Mouse (Mus musculus) heart, embryonic 15.5 days (tissue): Measurements from ENCODE around the gene Znrd1. TPM values are rescaled to one million over a fixed set of nuclear protein-coding genes. Genes with fewer than 3 reads are reported as not detected.

Experiments used
- ATAC-seq: fragments of 200-750 bp; cut with Nextera tagmentation; replicated peaks from 2 replicates; pipeline ENCODE4 v1.8.0; 2017; ENCODE audit warnings: low read depth, moderate TSS enrichment; ENCODE audit not compliant: insufficient number of reproducible peaks, insufficient read depth, low FRiP score
- H3K27ac ChIP-seq: fragments of 300-500 bp; sonication (generic); 2 replicates; pipeline ENCODE4 v1.5.1; 2015; ENCODE audit warnings: mild to moderate bottlenecking, inconsistent platforms
- H3K27me3 ChIP-seq: fragments of 300-500 bp; sonication (generic); 2 replicates; pipeline ENCODE4 v1.6.1; 2015; ENCODE audit warnings: inconsistent platforms
- H3K36me3 ChIP-seq: fragments of 300-500 bp; sonication (generic); 2 replicates; pipeline ENCODE4 v1.6.1; 2015; ENCODE audit warnings: mild to moderate bottlenecking, inconsistent platforms
- H3K4me1 ChIP-seq: fragments of 300-500 bp; sonication (generic); replicated peaks from 2 replicates; pipeline ENCODE4 v1.6.1; 2015; ENCODE audit warnings: inconsistent platforms
- H3K4me2 ChIP-seq: fragments of 300-500 bp; sonication (generic); 2 replicates; pipeline ENCODE4 v1.6.1; 2015; ENCODE audit warnings: inconsistent platforms, mild to moderate bottlenecking, moderate library complexity
- H3K4me3 ChIP-seq: fragments of 300-500 bp; sonication (generic); 2 replicates; pipeline ENCODE4 v1.5.1; 2015; ENCODE audit warnings: mild to moderate bottlenecking, inconsistent platforms
- H3K9ac ChIP-seq: fragments of 300-500 bp; sonication (generic); 2 replicates; pipeline ENCODE4 v1.6.1; 2015; ENCODE audit warnings: mild to moderate bottlenecking, inconsistent platforms
- H3K9me3 ChIP-seq: fragments of 300-500 bp; sonication (generic); replicated peaks from 2 replicates; pipeline ENCODE4 v1.6.1; 2016; ENCODE audit warnings: inconsistent platforms
- WGBS: fragments of 180-500 bp; shearing (Covaris S2); methylation state at CpG from one replicate; pipeline ENCODE4 v1.1.7; 2015; ENCODE audit warnings: mixed read lengths; 5-methylcytosine and 5-hydroxymethylcytosine counted together
- polyA plus RNA-seq: library from polyadenylated mRNA; unstranded; fragments of >200 nt; fragmentation: Nextera tagmentation; extraction: Ambion mirVana; gene quantifications from 2 replicates; pipeline ENCODE4 v1.2.1, GENCODE M21; 2015

Gene Znrd1
- polyA plus RNA-seq, result 41.2 and 47.4 TPM in 2 replicates

- H3K27ac ChIP-seq, result peak within 1 kb of the TSS; percentile 87
- peaks cover 16% of the 10 kb centered on the region for H3K36me3 ChIP-seq
- H3K4me2 ChIP-seq, result peak within 1 kb of the TSS; percentile 83
- peak within 1 kb of the TSS; percentile 79 for H3K9ac ChIP-seq
- ATAC-seq, result peak; percentile 96
- peaks cover 14% of the 10 kb centered on the region for H3K4me1 ChIP-seq
- no peaks in the 10 kb centered on the region for H3K9me3 ChIP-seq
- under 1% methylated on average over 46 of the region's 46 CpGs for WGBS
- peak within 1 kb of the TSS; percentile 76 for H3K4me3 ChIP-seq
- no peaks in the 10 kb centered on the region for H3K27me3 ChIP-seq
Measured at GRCm38 (mm10) chr17:36957999-36958743, at the start of gene Znrd1, which contains the start of gene Znrd1as. Gene Znrd1 (minus strand): TSS chr17:36958559. Gene Znrd1as (plus strand): TSS chr17:36958592.

GRCm38 (mm10) chr17:37003366-37003765, 45.0 kb upstream of the Znrd1 start:
- Histone ChIP-seq H3K9me3 (no peaks in the 10 kb centered on the region), H3K36me3 (peaks cover 5% of the 10 kb centered on the region; the same call in 1 of the 2 replicates), H3K4me2 (peak overlapping the region; percentile 95), H3K27me3 (no peaks in the 10 kb centered on the region), H3K27ac (no peak overlapping the region), H3K9ac (peak overlapping the region; percentile 86), H3K4me3 (peak overlapping the region; percentile 71), H3K4me1 (0 out of 2 replicates have a peak, but pooled peaks cover 5% of the 10 kb centered on the region)
- ATAC-seq, result no peak
- 24% methylated on average over 4 of the region's 4 CpGs for WGBS

GRCm38 (mm10) chr17:37002364-37003330, 44.3 kb upstream of the Znrd1 start:
- Histone ChIP-seq H3K4me3 (peak overlapping the region; percentile 71), H3K4me1 (0 out of 2 replicates have a peak, but pooled peaks cover 5% of the 10 kb centered on the region), H3K36me3 (peaks cover 2% of the 10 kb centered on the region; the same call in 1 of the 2 replicates), H3K9ac (peak overlapping the region; percentile 86), H3K27me3 (no peaks in the 10 kb centered on the region), H3K4me2 (peak overlapping the region; percentile 95), H3K27ac (peak overlapping the region; percentile 86), H3K9me3 (no peaks in the 10 kb centered on the region)
- ATAC-seq, result peak; percentile 79
- whole genome bisulfite sequencing, result under 1% methylated on average over 49 of the region's 49 CpGs

GRCm38 (mm10) chr17:37000863-37001262, 42.5 kb upstream of the Znrd1 start, which contains the start of gene Zfp57:
Gene Zfp57 (plus strand): TSS chr17:37001163.
- Histone ChIP-seq H3K27me3 (no peaks in the 10 kb centered on the region), H3K4me1 (0 out of 2 replicates have a peak, but pooled peaks cover 5% of the 10 kb centered on the region), H3K9me3 (no peaks in the 10 kb centered on the region), H3K36me3 (no peaks in the 10 kb centered on the region), H3K4me3 (peak within 1 kb of the TSS; percentile 71), H3K9ac (no peak within 1 kb of the TSS), H3K4me2 (peak within 1 kb of the TSS; percentile 95), H3K27ac (no peak within 1 kb of the TSS)
- ATAC-seq, result no peak
- WGBS, result 86% methylated on average over 7 of the region's 7 CpGs

GRCm38 (mm10) chr17:36998477-36998876, 40.1 kb upstream of the Znrd1 start:
- Histone ChIP-seq H3K9me3 (no peaks in the 10 kb centered on the region), H3K27me3 (no peaks in the 10 kb centered on the region), H3K36me3 (no peaks in the 10 kb centered on the region), H3K9ac (no peak overlapping the region), H3K27ac (no peak overlapping the region), H3K4me3 (no peak overlapping the region), H3K4me2 (no peak overlapping the region), H3K4me1 (0 out of 2 replicates have a peak, but pooled peaks cover 5% of the 10 kb centered on the region)
- 61% methylated on average over 2 of the region's 2 CpGs for whole genome bisulfite sequencing
- ATAC-seq, result no peak

GRCm38 (mm10) chr17:36997033-36997735, 38.8 kb upstream of the Znrd1 start:
- H3K36me3 ChIP-seq, result no peaks in the 10 kb centered on the region
- 23% methylated on average over 7 of the region's 7 CpGs for WGBS
- H3K27ac ChIP-seq, result no peak overlapping the region
- no peak overlapping the region for H3K9ac ChIP-seq
- H3K4me1 ChIP-seq, result no peaks in the 10 kb centered on the region
- ATAC-seq, result no peak
- no peak overlapping the region for H3K4me2 ChIP-seq
- no peaks in the 10 kb centered on the region for H3K27me3 ChIP-seq
- no peaks in the 10 kb centered on the region for H3K9me3 ChIP-seq
- no peak overlapping the region for H3K4me3 ChIP-seq

- ATAC-seq, result no peak
- 59% methylated on average over 3 of the region's 3 CpGs for WGBS
- no peaks in the 10 kb centered on the region for H3K4me1 ChIP-seq
Measured at GRCm38 (mm10) chr17:36995448-36995847, 37.1 kb upstream of the Znrd1 start.

GRCm38 (mm10) chr17:36994528-36994927, 36.2 kb upstream of the Znrd1 start:
- Histone ChIP-seq H3K27ac (no peak overlapping the region), H3K4me3 (no peak overlapping the region), H3K27me3 (0 out of 2 replicates have a peak, but pooled peaks cover under 1% of the 10 kb centered on the region), H3K9me3 (no peaks in the 10 kb centered on the region), H3K9ac (no peak overlapping the region), H3K36me3 (no peaks in the 10 kb centered on the region), H3K4me1 (no peaks in the 10 kb centered on the region), H3K4me2 (no peak overlapping the region)
- ATAC-seq, result no peak
- 74% methylated on average over 2 of the region's 2 CpGs for WGBS

More at GRCm38 (mm10) chr17:36995448-36995847, 37.1 kb upstream of the Znrd1 start:
- Histone ChIP-seq H3K4me3 (no peak overlapping the region), H3K4me2 (no peak overlapping the region), H3K27me3 (no peaks in the 10 kb centered on the region), H3K9ac (no peak overlapping the region), H3K9me3 (no peaks in the 10 kb centered on the region), H3K36me3 (no peaks in the 10 kb centered on the region), H3K27ac (no peak overlapping the region)

- Histone ChIP-seq H3K4me2 (no peak overlapping the region), H3K9me3 (no peaks in the 10 kb centered on the region), H3K27ac (no peak overlapping the region), H3K27me3 (peaks cover 7% of the 10 kb centered on the region; the same call in 1 of the 2 replicates), H3K4me3 (no peak overlapping the region), H3K4me1 (0 out of 2 replicates have a peak, but pooled peaks cover 2% of the 10 kb centered on the region), H3K36me3 (no peaks in the 10 kb centered on the region), H3K9ac (no peak overlapping the region)
- 88% methylated on average over 4 of the region's 4 CpGs for WGBS
- no peak for ATAC-seq
Measured at GRCm38 (mm10) chr17:36993770-36994325, 35.5 kb upstream of the Znrd1 start.

- WGBS, result 53% methylated on average over 3 of the region's 3 CpGs
- Histone ChIP-seq H3K4me1 (peaks cover 8% of the 10 kb centered on the region; the same call in 1 of the 2 replicates), H3K36me3 (no peaks in the 10 kb centered on the region), H3K9ac (no peak overlapping the region), H3K4me3 (no peak overlapping the region), H3K27me3 (peaks cover 19% of the 10 kb centered on the region), H3K4me2 (no peak overlapping the region), H3K9me3 (no peaks in the 10 kb centered on the region), H3K27ac (no peak overlapping the region)
- ATAC-seq, result no peak
Measured at GRCm38 (mm10) chr17:36992336-36993104, 34.2 kb upstream of the Znrd1 start.
